Mouse (Mus musculus): ENCODE results near the gene 4930404N11Rik.

DNA sequence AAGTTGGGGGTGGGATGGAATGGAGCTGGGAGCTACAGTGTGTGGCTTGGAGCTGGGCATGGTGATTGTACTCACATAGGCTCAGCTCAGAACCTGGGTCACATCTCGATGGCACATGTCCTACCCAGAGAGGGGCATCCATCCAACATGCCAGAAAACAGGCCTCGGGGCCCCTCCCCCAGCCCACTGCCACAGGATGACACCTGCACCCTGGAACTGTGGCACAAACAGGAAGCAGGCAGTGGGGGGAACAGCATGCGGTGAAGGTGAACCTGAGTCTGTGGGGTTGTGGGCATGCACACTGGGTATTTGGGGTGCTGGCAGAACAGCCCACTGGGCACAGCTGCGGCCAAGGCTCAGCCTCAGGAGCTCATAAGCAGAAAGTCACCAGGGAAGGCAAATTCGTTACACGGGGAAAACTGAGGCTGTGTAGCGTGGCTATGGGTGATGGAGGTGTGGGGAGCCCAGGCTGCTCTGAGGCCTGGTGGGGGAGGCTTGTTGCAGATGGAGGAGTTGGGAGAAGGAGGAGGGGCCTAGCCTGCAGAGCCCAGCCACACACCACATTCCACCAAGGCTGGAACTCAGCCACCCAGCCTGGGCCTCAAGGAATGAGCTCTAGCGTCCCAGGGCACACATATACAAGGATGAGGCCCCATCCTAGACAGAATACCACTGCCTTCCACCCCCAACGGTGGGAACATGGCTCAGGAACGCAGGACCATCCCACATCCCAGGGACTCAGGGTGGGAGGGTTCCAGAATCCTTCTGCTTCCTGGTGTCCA lies 36.2 kb downstream of the 4930404N11Rik start:
- TF ChIP-seq CTCF (IDR thresholded peaks at IDR 0.05; ENCODE audit: extremely low read depth, insufficient read depth, low read length) (no peak), POLR2A (IDR thresholded peaks at IDR 0.05; ENCODE audit: extremely low read depth, insufficient read depth, low read length) (no peak)

Data from cortical plate, adult 2 months (tissue).